Mouse (Mus musculus) liver, postnatal 0 days (tissue): ENCODE measurements around the gene 5730522E02Rik.

ENCODE experiments used
- CTCF ChIP-seq: sonication (generic); IDR thresholded peaks from 2 replicates; pipeline ENCODE4 v1.5.1; 2016; ENCODE audit warnings: antibody characterized with exemption, low read depth
- EP300 ChIP-seq: IDR thresholded peaks from 2 replicates; pipeline ENCODE4 v1.6.1; 2016; ENCODE audit warnings: antibody characterized with exemption, low read depth, mild to moderate bottlenecking

GRCm38 (mm10) chr11:25595303-25595702, 615.3 kb downstream of the 5730522E02Rik start:
- TF ChIP-seq CTCF (no peak), EP300 (no peak)
